Mouse (Mus musculus) bone marrow, adult 2 months (tissue): Measurements from ENCODE around the gene Fiz1.

Experiments
- CTCF ChIP-seq: fragments of 200-500 bp; IDR thresholded peaks from 2 replicates; pipeline ENCODE4 v1.5.1; 2011; ENCODE audit warnings: low read length, control low read depth; ENCODE audit not compliant: control insufficient read depth, insufficient read depth
- POLR2A ChIP-seq: fragments of 200-500 bp; IDR thresholded peaks from 2 replicates; pipeline ENCODE4 v1.6.1; 2011; ENCODE audit warnings: low read depth, mild to moderate bottlenecking, control low read depth, low read length, borderline replicate concordance; ENCODE audit not compliant: control insufficient read depth

GRCm38 (mm10) chr7:5020685-5021084 is 6.2 kb upstream of the Fiz1 start:
- TF ChIP-seq POLR2A (no peak), CTCF (no peak)
